22 mouse cellular contexts compared by ENCODE assay signal in genomic region chr5:132621751-132622150, GRCm38 (mm10).
DNase-seq lines count a peak whose midpoint lies in the region; ATAC-seq and TF ChIP-seq lines count a peak whose summit lies in the region.
"Had no signal": no experiment of that assay in that cellular context is flagged by ENCODE, and none has a peak within 500 bp of the region (broad histone marks: within the 10 kb centered on the region; RNA-seq: fewer than 3 reads in every experiment).

No protein-coding gene starts in this region.

- 0 out of 2 replicates have a peak overlapping the region, but pooled peaks have one; percentile 21 for H3K27ac ChIP-seq in forebrain, embryonic 14.5 days (ENCODE audit: low read depth, low read length)
- no peak overlapping the region for H3K27ac ChIP-seq in forebrain, embryonic 12.5 days
- no peak overlapping the region for H3K27ac ChIP-seq in hindbrain, postnatal 0 days
- H3K27ac ChIP-seq in hindbrain, embryonic 16.5 days (ENCODE audit: low read depth, low read length) = no peak overlapping the region
- H3K27ac ChIP-seq: embryonic facial prominence, embryonic 13.5 days; heart, adult 2 months; heart, embryonic 15.5 days; hindbrain, embryonic 10.5 days had no signal

- H3K36me3 ChIP-seq in forebrain, embryonic 14.5 days (ENCODE audit: control insufficient read depth, insufficient read depth, low read length) = no peaks in the 10 kb centered on the region
- H3K36me3 ChIP-seq in forebrain, embryonic 12.5 days (replicated peaks) = no peaks in the 10 kb centered on the region
- no peaks in the 10 kb centered on the region for H3K36me3 ChIP-seq in hindbrain, postnatal 0 days (ENCODE audit: insufficient read depth, low read length)
- no peaks in the 10 kb centered on the region for H3K36me3 ChIP-seq in hindbrain, embryonic 16.5 days (ENCODE audit: control insufficient read depth, insufficient read depth, low read length)
- H3K36me3 ChIP-seq: embryonic facial prominence, embryonic 13.5 days; heart, embryonic 15.5 days; hindbrain, embryonic 10.5 days had no signal

- no peak for ATAC-seq in forebrain, embryonic 14.5 days
- ATAC-seq in forebrain, embryonic 12.5 days (ENCODE audit: low FRiP score) = no peak
- ATAC-seq in hindbrain, postnatal 0 days = no peak
- ATAC-seq in hindbrain, embryonic 16.5 days = no peak
- ATAC-seq: activated CD4-positive, CD25-positive, alpha-beta regulatory T cell, adult 4 months; inflammation-experienced regulatory T-cells, adult 6 months; intestine, postnatal 0 days; Patski had no signal

- peak; percentile 56 for DNase-seq in forebrain, embryonic 14.5 days (ENCODE audit: low spot score)
- peak; percentile 48 for DNase-seq in hindbrain, postnatal 0 days (ENCODE audit: low spot score)
- peak; percentile 18 for DNase-seq in brain, adult 2 months (ENCODE audit: low read depth, low spot score)
- peak; percentile 45 for DNase-seq in forelimb bud, embryonic 11.5 days (ENCODE audit: low read depth, low spot score)
- DNase-seq: adrenal gland, postnatal 14 days; cerebellum, adult 2 months; cerebellum, postnatal 10 days; gastrocnemius, postnatal 10 days; heart, adult 2 months; heart, postnatal 14 days had no signal

- H3K9ac ChIP-seq in forebrain, embryonic 14.5 days (ENCODE audit: low read length) = no peak overlapping the region
- no peak overlapping the region for H3K9ac ChIP-seq in forebrain, embryonic 12.5 days
- no peak overlapping the region for H3K9ac ChIP-seq in hindbrain, postnatal 0 days (replicated peaks; ENCODE audit: low read length)
- no peak overlapping the region for H3K9ac ChIP-seq in hindbrain, embryonic 16.5 days (ENCODE audit: low read depth, low read length)
- H3K9ac ChIP-seq: embryonic facial prominence, embryonic 13.5 days; heart, embryonic 15.5 days; hindbrain, embryonic 14.5 days had no signal

- 12% methylated on average over 7 of the region's 7 CpGs for WGBS in forebrain, embryonic 14.5 days
- 39% methylated on average over 7 of the region's 7 CpGs for WGBS in forebrain, embryonic 12.5 days
- 37% methylated on average over 7 of the region's 7 CpGs for WGBS in hindbrain, postnatal 0 days
- 46% methylated on average over 7 of the region's 7 CpGs for WGBS in hindbrain, embryonic 16.5 days

- H3K9me3 ChIP-seq in forebrain, embryonic 14.5 days (replicated peaks; ENCODE audit: control insufficient read depth, low read length) = no peaks in the 10 kb centered on the region
- H3K9me3 ChIP-seq in forebrain, embryonic 12.5 days = 0 out of 2 replicates have a peak, but pooled peaks cover 2% of the 10 kb centered on the region
- no peaks in the 10 kb centered on the region for H3K9me3 ChIP-seq in hindbrain, postnatal 0 days (ENCODE audit: low read length)
- no peaks in the 10 kb centered on the region for H3K9me3 ChIP-seq in hindbrain, embryonic 16.5 days (ENCODE audit: control insufficient read depth, low read length)
- H3K9me3 ChIP-seq: heart, embryonic 15.5 days had no signal

- no peak overlapping the region for H3K4me2 ChIP-seq in forebrain, embryonic 14.5 days (ENCODE audit: low read length)
- no peak overlapping the region for H3K4me2 ChIP-seq in forebrain, embryonic 12.5 days
- H3K4me2 ChIP-seq in hindbrain, postnatal 0 days (ENCODE audit: low read depth, low read length) = no peak overlapping the region
- no peak overlapping the region for H3K4me2 ChIP-seq in hindbrain, embryonic 16.5 days (ENCODE audit: low read length)
- H3K4me2 ChIP-seq: embryonic facial prominence, embryonic 13.5 days; heart, embryonic 11.5 days; heart, embryonic 15.5 days; hindbrain, embryonic 14.5 days had no signal

- no peak overlapping the region for H3K4me3 ChIP-seq in forebrain, embryonic 14.5 days (ENCODE audit: low read depth, low read length)
- H3K4me3 ChIP-seq in forebrain, embryonic 12.5 days (replicated peaks) = no peak overlapping the region
- no peak overlapping the region for H3K4me3 ChIP-seq in hindbrain, postnatal 0 days (ENCODE audit: low read length)
- no peak overlapping the region for H3K4me3 ChIP-seq in hindbrain, embryonic 16.5 days (ENCODE audit: low read length)
- H3K4me3 ChIP-seq: embryonic facial prominence, embryonic 13.5 days; heart, adult 2 months; heart, embryonic 15.5 days; hindbrain, embryonic 10.5 days had no signal

- TF ChIP-seq CTCF in hindbrain, postnatal 0 days (IDR thresholded peaks at IDR 0.05; ENCODE audit: low read depth) = no peak

- H3K4me1 ChIP-seq in forebrain, embryonic 14.5 days (ENCODE audit: control insufficient read depth, insufficient read depth, low read length) = no peaks in the 10 kb centered on the region; the same call in 1 of the 2 replicates
- no peaks in the 10 kb centered on the region for H3K4me1 ChIP-seq in forebrain, embryonic 12.5 days
- H3K4me1 ChIP-seq in hindbrain, postnatal 0 days (ENCODE audit: insufficient read depth, low read length) = peaks cover 4% of the 10 kb centered on the region; the same call in 1 of the 2 replicates
- H3K4me1 ChIP-seq in hindbrain, embryonic 16.5 days (ENCODE audit: control insufficient read depth, insufficient read depth, low read depth, low read length) = no peaks in the 10 kb centered on the region
- H3K4me1 ChIP-seq: embryonic facial prominence, embryonic 13.5 days; heart, embryonic 15.5 days; hindbrain, embryonic 10.5 days had no signal

- no peaks in the 10 kb centered on the region for H3K27me3 ChIP-seq in forebrain, embryonic 14.5 days (replicated peaks; ENCODE audit: control insufficient read depth, insufficient read depth, low read length)
- H3K27me3 ChIP-seq in forebrain, embryonic 12.5 days = no peaks in the 10 kb centered on the region; the same call in 1 of the 2 replicates
- H3K27me3 ChIP-seq in hindbrain, postnatal 0 days (ENCODE audit: insufficient read depth, low read length) = no peaks in the 10 kb centered on the region
- H3K27me3 ChIP-seq in hindbrain, embryonic 16.5 days (replicated peaks; ENCODE audit: control insufficient read depth, insufficient read depth, low read length) = no peaks in the 10 kb centered on the region
- H3K27me3 ChIP-seq: CH12.LX; embryonic facial prominence, embryonic 13.5 days; heart, embryonic 15.5 days; Patski had no signal
